16 mouse cellular contexts compared by ENCODE assay signal in the genomic region with DNA sequence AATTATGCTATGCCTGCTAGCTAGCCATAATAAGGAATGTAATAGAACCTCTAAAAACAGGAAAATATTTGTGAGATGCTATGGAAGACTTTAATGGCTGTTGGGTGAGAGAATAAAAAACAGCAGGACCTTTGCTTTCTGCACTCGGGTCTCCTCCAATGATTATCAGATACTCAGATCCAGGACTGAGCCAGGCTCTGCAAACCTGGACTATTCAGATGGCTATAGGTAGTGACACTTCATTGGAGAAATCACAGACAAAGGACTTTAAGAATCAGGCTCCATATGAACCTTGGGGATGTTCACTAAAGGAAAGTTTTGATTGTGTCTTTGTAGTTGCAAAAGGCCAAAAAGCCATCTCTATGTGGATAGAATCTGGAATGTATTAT. TPM values are rescaled to one million over a fixed set of nuclear protein-coding genes. Genes with fewer than 3 reads are reported as not detected.
DNase-seq lines count a peak whose midpoint lies in the region; ATAC-seq lines count a peak whose summit lies in the region.
"Had no signal": no experiment of that assay in that cellular context is flagged by ENCODE, and none has a peak within 500 bp of the region (broad histone marks: within the 10 kb centered on the region; RNA-seq: fewer than 3 reads in every experiment).

No protein-coding gene starts in this region.

- ATAC-seq in forebrain, embryonic 16.5 days = peak; percentile 4; the same call in 1 of the 2 replicates
- peak; percentile 27; the same call in 1 of the 2 replicates for ATAC-seq in hindbrain, embryonic 15.5 days (ENCODE audit: low FRiP score, low read depth)
- ATAC-seq in midbrain, embryonic 15.5 days (replicated peaks) = peak; percentile 62; the same call in 1 of the 2 replicates
- ATAC-seq: activated CD4-positive, CD25-positive, alpha-beta regulatory T cell, adult 4 months; Patski had no signal

- no peak overlapping the region for H3K27ac ChIP-seq in forebrain, embryonic 16.5 days (ENCODE audit: low read length)
- H3K27ac ChIP-seq in forebrain, embryonic 10.5 days = no peak overlapping the region
- no peak overlapping the region for H3K27ac ChIP-seq in hindbrain, embryonic 15.5 days (replicated peaks)
- H3K27ac ChIP-seq in hindbrain, embryonic 10.5 days = no peak overlapping the region
- no peak overlapping the region for H3K27ac ChIP-seq in midbrain, embryonic 15.5 days
- H3K27ac ChIP-seq in midbrain, embryonic 10.5 days (replicated peaks) = no peak overlapping the region
- H3K27ac ChIP-seq: embryonic facial prominence, embryonic 10.5 days; heart, adult 2 months; heart, embryonic 15.5 days had no signal

- H3K4me1 ChIP-seq in forebrain, embryonic 16.5 days (replicated peaks; ENCODE audit: control insufficient read depth, insufficient read depth, low read length) = no peaks in the 10 kb centered on the region
- H3K4me1 ChIP-seq in forebrain, embryonic 10.5 days = peaks cover 20% of the 10 kb centered on the region
- no peaks in the 10 kb centered on the region for H3K4me1 ChIP-seq in hindbrain, embryonic 15.5 days (replicated peaks)
- H3K4me1 ChIP-seq in hindbrain, embryonic 10.5 days (replicated peaks) = peaks cover 15% of the 10 kb centered on the region; the same call in 1 of the 2 replicates
- no peaks in the 10 kb centered on the region for H3K4me1 ChIP-seq in midbrain, embryonic 15.5 days
- peaks cover 24% of the 10 kb centered on the region for H3K4me1 ChIP-seq in midbrain, embryonic 10.5 days
- H3K4me1 ChIP-seq: embryonic facial prominence, embryonic 10.5 days had no signal

- H3K27me3 ChIP-seq in forebrain, embryonic 16.5 days (replicated peaks; ENCODE audit: control insufficient read depth, insufficient read depth, low read length) = no peaks in the 10 kb centered on the region
- no peaks in the 10 kb centered on the region for H3K27me3 ChIP-seq in forebrain, embryonic 10.5 days (ENCODE audit: poor library complexity, severe bottlenecking)
- H3K27me3 ChIP-seq in hindbrain, embryonic 15.5 days = no peaks in the 10 kb centered on the region
- H3K27me3 ChIP-seq in hindbrain, embryonic 10.5 days (ENCODE audit: insufficient read depth, poor library complexity, severe bottlenecking) = no peaks in the 10 kb centered on the region
- peaks cover 5% of the 10 kb centered on the region; the same call in 1 of the 2 replicates for H3K27me3 ChIP-seq in midbrain, embryonic 15.5 days (replicated peaks)
- no peaks in the 10 kb centered on the region for H3K27me3 ChIP-seq in midbrain, embryonic 10.5 days (ENCODE audit: low read depth, poor library complexity, severe bottlenecking)
- H3K27me3 ChIP-seq: heart, embryonic 15.5 days had no signal

- H3K4me2 ChIP-seq in forebrain, embryonic 16.5 days (ENCODE audit: low read length) = no peak overlapping the region
- no peak overlapping the region for H3K4me2 ChIP-seq in hindbrain, embryonic 15.5 days
- no peak overlapping the region for H3K4me2 ChIP-seq in midbrain, embryonic 15.5 days
- H3K4me2 ChIP-seq: heart, embryonic 11.5 days; heart, embryonic 15.5 days had no signal

- WGBS in forebrain, embryonic 16.5 days = 84% methylated on average over 1 of the region's 1 CpGs
- WGBS in forebrain, embryonic 10.5 days = 90% methylated on average over 1 of the region's 1 CpGs
- WGBS in hindbrain, embryonic 15.5 days = 94% methylated on average over 1 of the region's 1 CpGs
- 87% methylated on average over 1 of the region's 1 CpGs for WGBS in hindbrain, embryonic 10.5 days
- 87% methylated on average over 1 of the region's 1 CpGs for WGBS in midbrain, embryonic 15.5 days
- WGBS in midbrain, embryonic 10.5 days = 85% methylated on average over 1 of the region's 1 CpGs

- no peak overlapping the region for H3K4me3 ChIP-seq in forebrain, embryonic 16.5 days (replicated peaks; ENCODE audit: low read length)
- no peak overlapping the region for H3K4me3 ChIP-seq in forebrain, embryonic 10.5 days
- no peak overlapping the region for H3K4me3 ChIP-seq in hindbrain, embryonic 15.5 days
- no peak overlapping the region for H3K4me3 ChIP-seq in hindbrain, embryonic 10.5 days
- H3K4me3 ChIP-seq in midbrain, embryonic 15.5 days = no peak overlapping the region
- H3K4me3 ChIP-seq in midbrain, embryonic 10.5 days = no peak overlapping the region
- H3K4me3 ChIP-seq: embryonic facial prominence, embryonic 10.5 days; heart, adult 2 months; heart, embryonic 15.5 days had no signal

- H3K9me3 ChIP-seq in forebrain, embryonic 16.5 days (ENCODE audit: control insufficient read depth, low read length) = no peaks in the 10 kb centered on the region
- H3K9me3 ChIP-seq in forebrain, embryonic 10.5 days = no peaks in the 10 kb centered on the region; the same call in 1 of the 2 replicates
- H3K9me3 ChIP-seq in hindbrain, embryonic 15.5 days = no peaks in the 10 kb centered on the region
- H3K9me3 ChIP-seq in hindbrain, embryonic 10.5 days = no peaks in the 10 kb centered on the region
- no peaks in the 10 kb centered on the region for H3K9me3 ChIP-seq in midbrain, embryonic 15.5 days
- H3K9me3 ChIP-seq in midbrain, embryonic 10.5 days (replicated peaks) = no peaks in the 10 kb centered on the region
- H3K9me3 ChIP-seq: embryonic facial prominence, embryonic 10.5 days; heart, embryonic 15.5 days had no signal

- H3K9ac ChIP-seq in forebrain, embryonic 16.5 days (replicated peaks; ENCODE audit: low read depth, low read length) = no peak overlapping the region
- no peak overlapping the region for H3K9ac ChIP-seq in hindbrain, embryonic 15.5 days
- H3K9ac ChIP-seq in midbrain, embryonic 15.5 days = no peak overlapping the region
- H3K9ac ChIP-seq: heart, embryonic 15.5 days had no signal

- DNase-seq in forebrain, embryonic 10.5 days (ENCODE audit: extremely low spot score, low spot score) = no peak
- no peak for DNase-seq in hindbrain, embryonic 10.5 days (ENCODE audit: low spot score)
- DNase-seq in midbrain, embryonic 10.5 days (ENCODE audit: low spot score) = no peak
- DNase-seq in c-Kit-positive CD71-positive TER-119-positive erythroid progenitor cells, embryonic 14.5 days (ENCODE audit: low spot score) = no peak
- DNase-seq: cerebellum, adult 2 months; gastrocnemius, postnatal 14 days; heart, adult 2 months; kidney, adult 11 months had no signal

- H3K36me3 ChIP-seq in forebrain, embryonic 16.5 days (ENCODE audit: control insufficient read depth, insufficient read depth) = no peaks in the 10 kb centered on the region
- no peaks in the 10 kb centered on the region for H3K36me3 ChIP-seq in forebrain, embryonic 10.5 days (replicated peaks)
- no peaks in the 10 kb centered on the region for H3K36me3 ChIP-seq in hindbrain, embryonic 15.5 days
- no peaks in the 10 kb centered on the region for H3K36me3 ChIP-seq in hindbrain, embryonic 10.5 days
- H3K36me3 ChIP-seq in midbrain, embryonic 15.5 days (replicated peaks) = no peaks in the 10 kb centered on the region
- H3K36me3 ChIP-seq in midbrain, embryonic 10.5 days = no peaks in the 10 kb centered on the region
- H3K36me3 ChIP-seq: embryonic facial prominence, embryonic 10.5 days; heart, embryonic 15.5 days had no signal

RNA-seq across cellular contexts. Expression of a gene that starts 26.7 kb away (rescaled TPM):
- polyA plus RNA-seq in forebrain, embryonic 16.5 days (2015; fragmentation: Nextera tagmentation; extraction: Ambion mirVana) = 34.5 and 34.9 TPM in 2 replicates
- polyA plus RNA-seq in forebrain, embryonic 10.5 days (2016; fragmentation: Nextera tagmentation; extraction: Ambion mirVana) = 25.7 and 29.8 TPM in 2 replicates
- 25.3 and 30.6 TPM in 2 replicates for polyA plus RNA-seq in hindbrain, embryonic 15.5 days (2015; fragmentation: Nextera tagmentation; extraction: Ambion mirVana)
- polyA plus RNA-seq in hindbrain, embryonic 10.5 days (2016; fragmentation: Nextera tagmentation; extraction: Ambion mirVana) = 23.9 and 30.8 TPM in 2 replicates
- polyA plus RNA-seq in midbrain, embryonic 15.5 days (2015; fragmentation: Nextera tagmentation; extraction: Ambion mirVana) = 31.0 and 33.2 TPM in 2 replicates
- polyA plus RNA-seq in midbrain, embryonic 10.5 days (2016; fragmentation: Nextera tagmentation; extraction: Ambion mirVana) = 26.8 and 27.8 TPM in 2 replicates

Comparison
In these comparisons a context has a peak if more than half of its experiments do, and no peak if none do; other contexts are left out.
1. ATAC-seq: peak in every context shown above with its lines; median percentile 62 in midbrain, embryonic 15.5 days; 27 in hindbrain, embryonic 15.5 days; 4 in forebrain, embryonic 16.5 days.